Mouse (Mus musculus): ENCODE measurements around the gene Hpse2.
A peak's percentile ranks its signal among the peaks of the same experiment; 100 is the strongest.

Gene Hpse2

GRCm38 (mm10) chr19:43174812-43175211, 213.3 kb downstream of the Hpse2 start:
- no peak for DNase-seq (ENCODE audit: low spot score in 2 of 2)

GRCm38 (mm10) chr19:43156085-43156484, 232.1 kb downstream of the Hpse2 start:
- DNase-seq (ENCODE audit: low spot score in 2 of 2), result no peak

- DNase-seq (ENCODE audit: low spot score in 2 of 2), result no peak
These were observed 232.6 kb downstream of the Hpse2 start for GRCm38 (mm10) chr19:43155582-43155981.

DNA sequence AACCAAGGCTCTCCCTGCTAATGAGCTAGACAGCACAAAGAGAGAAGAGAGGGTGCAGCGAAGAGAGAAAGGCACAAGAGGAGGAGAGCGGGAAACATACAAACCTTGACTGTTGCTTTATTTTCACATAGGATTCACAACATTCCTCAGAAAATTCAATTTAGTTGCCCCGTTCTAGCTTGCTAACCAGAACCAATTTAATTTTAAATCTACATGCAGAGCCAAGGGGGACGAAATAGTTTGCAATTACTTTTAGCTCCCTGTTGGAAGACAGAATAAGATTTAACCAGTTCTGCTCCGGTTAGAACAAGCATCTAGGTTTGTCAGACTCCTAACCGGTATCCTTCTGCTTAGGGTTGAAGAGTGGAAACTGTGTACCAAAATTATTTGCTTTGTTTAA, 240.3 kb downstream of the Hpse2 start:
- DNase-seq (ENCODE audit: low spot score in 2 of 2), result no peak

GRCm38 (mm10) chr19:43146820-43147219, 241.3 kb downstream of the Hpse2 start:
- no peak for DNase-seq (ENCODE audit: low spot score in 2 of 2)

GRCm38 (mm10) chr19:43141646-43142045, 246.5 kb downstream of the Hpse2 start:
- no peak for DNase-seq (ENCODE audit: low spot score in 2 of 2)

DNA sequence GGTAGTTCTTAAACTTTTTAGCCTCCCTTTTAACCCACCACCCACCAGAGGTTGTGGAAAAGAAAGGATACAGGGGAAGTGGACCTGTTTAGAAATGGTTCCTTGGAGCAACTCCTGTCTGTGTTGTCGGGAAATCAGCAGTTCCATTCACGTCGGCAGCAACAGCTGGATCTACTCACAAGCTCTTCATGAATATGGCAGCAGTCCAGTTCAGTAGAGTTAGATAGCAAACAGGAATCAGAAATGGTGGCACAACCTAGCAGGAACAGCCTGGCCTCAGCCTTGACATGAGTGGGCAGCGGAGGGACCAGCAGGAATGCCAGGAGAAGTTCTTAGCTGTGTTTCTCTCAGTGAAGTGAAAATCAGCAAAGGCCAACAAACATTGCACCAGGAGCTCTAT, 278.4 kb downstream of the Hpse2 start:
- no peak for DNase-seq (ENCODE audit: low spot score in 2 of 2)

DNA sequence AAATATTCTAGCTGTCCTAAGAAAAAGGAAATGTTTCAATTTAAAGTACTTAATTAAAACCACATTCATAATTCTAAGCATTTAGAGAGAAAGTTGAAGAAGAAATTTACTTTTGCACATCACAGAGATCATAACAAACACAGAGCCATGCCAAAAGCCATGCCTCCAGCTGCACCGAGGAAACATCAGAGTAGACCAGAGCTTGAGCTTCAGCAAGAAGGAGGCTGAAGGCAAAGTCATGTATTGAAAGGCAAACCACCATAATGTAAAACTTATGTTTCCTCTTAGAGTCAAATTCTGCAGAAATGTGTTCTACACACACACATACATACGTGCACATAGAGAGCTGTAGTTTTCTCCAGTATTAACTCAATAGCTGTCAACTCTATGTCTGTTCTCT, 291.2 kb downstream of the Hpse2 start:
- DNase-seq (ENCODE audit: low spot score in 2 of 2), result no peak

DNA sequence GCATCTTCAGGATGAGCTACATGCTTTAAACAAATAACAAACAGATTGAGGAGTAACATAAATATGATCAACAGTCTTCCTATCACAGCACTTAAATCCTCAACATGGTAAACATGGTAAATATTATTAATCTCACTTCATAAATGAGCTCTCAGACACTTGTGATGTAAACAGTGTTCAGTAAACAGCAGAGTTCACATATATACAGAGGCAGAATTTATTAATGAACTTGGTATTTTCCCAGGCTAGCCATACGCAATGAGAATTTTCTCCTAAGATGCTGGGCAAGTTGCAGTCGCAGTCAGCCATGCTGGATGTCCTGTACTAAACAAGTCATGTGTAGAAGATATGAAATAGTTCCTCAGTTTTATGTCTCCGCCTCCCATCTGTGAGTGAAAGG, 300.9 kb downstream of the Hpse2 start:
- no peak for DNase-seq (ENCODE audit: low spot score in 2 of 2)

GRCm38 (mm10) chr19:43064155-43064554, 324.0 kb downstream of the Hpse2 start:
- no peak for DNase-seq (ENCODE audit: low spot score in 2 of 2)

GRCm38 (mm10) chr19:43044506-43044905, 343.6 kb downstream of the Hpse2 start:
- DNase-seq (ENCODE audit: low spot score in 2 of 2), result no peak

DNA sequence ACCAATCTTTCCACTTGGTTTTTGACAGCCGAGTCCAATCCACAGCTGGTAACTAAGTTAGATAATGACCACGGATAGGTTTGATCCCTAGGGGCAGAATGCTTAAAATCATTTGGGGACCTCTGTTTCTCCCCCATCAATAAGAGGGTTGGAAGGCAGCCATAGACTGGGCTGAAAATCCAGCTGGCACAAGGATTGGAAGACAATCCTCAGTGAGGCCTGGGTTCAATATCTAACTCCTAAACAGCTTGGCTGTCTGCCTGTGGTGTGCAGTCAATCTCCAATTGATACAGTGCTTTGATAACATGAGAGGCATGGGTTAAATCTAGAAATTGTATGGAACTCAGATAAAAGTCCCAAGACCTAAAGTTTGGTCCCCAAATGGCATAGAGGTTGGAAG, 345.4 kb downstream of the Hpse2 start:
- DNase-seq (ENCODE audit: low spot score in 2 of 2), result no peak

DNA sequence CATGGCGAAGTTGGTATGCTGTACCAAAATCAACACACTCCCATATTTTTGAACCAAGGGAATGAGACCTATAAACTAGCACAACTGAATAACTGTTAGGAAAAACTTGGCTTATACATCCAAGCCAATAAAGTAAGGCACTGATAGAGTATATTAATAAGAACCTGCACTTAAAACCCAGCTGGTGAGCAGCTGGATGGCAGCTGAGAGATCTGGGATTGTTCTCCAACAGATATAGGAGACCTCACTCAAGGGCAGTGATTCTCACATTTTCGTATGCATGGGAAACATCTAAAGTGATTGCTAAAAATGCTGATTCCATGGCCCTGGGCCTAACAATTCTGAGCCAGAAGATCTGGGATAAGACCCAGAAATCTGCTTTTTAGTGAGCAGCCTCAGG, 345.9 kb downstream of the Hpse2 start:
- no peak for DNase-seq (ENCODE audit: low spot score in 2 of 2)

GRCm38 (mm10) chr19:43036381-43036780, 351.8 kb downstream of the Hpse2 start:
- no peak for DNase-seq (ENCODE audit: low spot score in 2 of 2)

GRCm38 (mm10) chr19:43027305-43027704, 360.9 kb downstream of the Hpse2 start:
- DNase-seq (ENCODE audit: low spot score in 2 of 2), result peak in 1 of 2 experiments; percentile 28

- no peak for DNase-seq (ENCODE audit: low spot score in 2 of 2)
These were observed 365.5 kb downstream of the Hpse2 start for GRCm38 (mm10) chr19:43022611-43023173.

GRCm38 (mm10) chr19:43018792-43019191, 369.4 kb downstream of the Hpse2 start:
- no peak for DNase-seq (ENCODE audit: low spot score in 2 of 2)

GRCm38 (mm10) chr19:42996406-42996805, 391.7 kb downstream of the Hpse2 start:
- DNase-seq (ENCODE audit: low spot score in 2 of 2), result no peak

DNA sequence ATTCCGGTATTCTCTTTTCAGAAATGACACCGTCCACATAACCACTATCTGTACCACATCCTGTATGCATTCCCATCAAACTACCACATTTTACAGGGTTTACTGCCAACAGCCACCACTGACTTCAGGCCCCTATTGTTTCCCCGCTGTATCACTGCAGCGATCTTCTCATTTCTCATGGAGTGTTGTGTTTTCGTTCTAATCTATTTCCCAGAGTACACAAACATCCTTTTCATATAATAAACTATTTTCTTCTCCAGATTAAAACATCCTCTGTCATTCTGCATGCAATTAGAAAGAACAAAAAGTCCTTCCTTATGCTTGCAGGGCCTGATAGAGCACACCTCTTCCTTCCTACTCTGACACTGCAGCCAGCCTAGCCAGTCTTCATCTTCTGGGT, 399.3 kb downstream of the Hpse2 start:
- no peak for DNase-seq (ENCODE audit: low spot score in 2 of 2)

DNA sequence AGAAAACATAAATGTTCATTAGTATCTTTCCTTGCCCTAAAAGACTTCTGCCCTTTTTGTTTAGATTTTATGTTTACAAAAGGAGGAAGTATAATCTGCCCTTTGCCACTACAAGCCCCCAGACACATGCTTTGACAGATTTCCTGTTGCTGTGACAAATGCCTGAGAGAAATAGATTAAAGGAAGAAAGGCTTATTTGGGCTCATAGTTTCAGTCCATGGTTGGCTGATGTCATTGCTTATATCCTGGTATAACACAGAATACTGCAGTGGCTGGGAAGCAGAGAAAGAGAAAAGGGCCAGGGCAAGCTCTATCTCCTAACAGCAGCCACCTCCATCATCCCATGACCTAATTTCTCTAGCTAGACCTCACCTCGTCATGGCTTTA, 401.8 kb downstream of the Hpse2 start:
- DNase-seq (ENCODE audit: low spot score in 2 of 2), result no peak

- no peak for DNase-seq (ENCODE audit: low spot score in 2 of 2)
These were observed 402.5 kb downstream of the Hpse2 start for GRCm38 (mm10) chr19:42985372-42986314.

DNA sequence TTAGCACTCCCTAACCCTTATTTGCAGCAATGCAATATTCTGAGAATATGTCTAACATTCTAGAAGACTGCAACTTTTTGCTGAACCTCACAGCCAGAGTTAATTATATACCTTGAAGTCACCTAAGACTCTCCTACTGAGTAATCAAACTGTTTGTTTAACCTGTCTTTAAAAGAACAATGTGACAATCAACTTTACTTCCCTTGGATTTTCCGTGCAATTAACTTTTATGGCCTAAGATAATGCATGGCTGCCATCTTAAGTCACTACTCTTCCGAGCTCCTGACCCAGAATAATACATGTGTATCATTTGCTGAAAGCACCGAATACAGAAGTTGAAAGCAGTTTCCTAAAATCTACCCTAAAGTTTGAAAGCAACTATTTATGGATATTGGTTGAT, 407.6 kb downstream of the Hpse2 start:
- DNase-seq (ENCODE audit: low spot score in 2 of 2), result no peak

DNA sequence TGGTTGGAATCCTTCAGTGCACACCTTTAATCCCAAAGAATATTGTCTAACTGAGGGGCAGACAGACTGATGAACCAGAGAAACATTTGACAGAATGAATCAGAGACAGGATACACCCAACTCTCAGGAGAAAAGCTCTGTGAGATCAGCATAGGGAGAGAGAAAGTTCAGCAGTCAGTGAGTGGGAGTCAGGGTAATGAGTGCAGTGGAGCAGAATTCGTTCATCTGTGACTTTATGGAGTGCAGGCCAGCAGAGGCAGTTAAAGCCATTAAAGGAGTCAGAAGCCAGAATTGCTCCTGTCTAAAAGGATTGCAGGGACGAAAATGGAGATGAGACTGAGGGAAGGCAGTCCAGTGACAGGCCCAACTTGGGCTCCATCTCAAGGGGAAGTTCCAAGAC, 410.2 kb downstream of the Hpse2 start:
- no peak for DNase-seq (ENCODE audit: low spot score in 2 of 2)
